ENCODE assay signal across 8 mouse cellular contexts in genomic region chrX:102643823-102644572, GRCm38 (mm10). TPM values are rescaled to one million over a fixed set of nuclear protein-coding genes. Genes with fewer than 3 reads are reported as not detected.
A peak's percentile ranks its signal among the peaks of the same experiment; 100 is the strongest.
DNase-seq lines count a peak whose midpoint lies in the region; TF ChIP-seq lines count a peak whose summit lies in the region.

Gene Phka1 (minus strand): TSS chrX:102644246.

- no peak for TF ChIP-seq CTCF in cortical plate, adult 2 months (IDR thresholded peaks at IDR 0.05; ENCODE audit: extremely low read depth, insufficient read depth, low read length)

- peak within 1 kb of the TSS; percentile 67; the same call in 1 of the 2 replicates for H3K27ac ChIP-seq in cortical plate, adult 2 months (ENCODE audit: insufficient read depth, low read length)

- no peaks in the 10 kb centered on the region for H3K9me3 ChIP-seq in megakaryocyte, embryonic 14.5 days

- no peaks in the 10 kb centered on the region for H3K36me3 ChIP-seq in megakaryocyte, embryonic 14.5 days (replicated peaks; ENCODE audit: low read length)

- H3K4me1 ChIP-seq in cortical plate, adult 2 months (ENCODE audit: control insufficient read depth, insufficient read depth, low read length): no peaks in the 10 kb centered on the region; the same call in 1 of the 2 replicates
- H3K4me1 ChIP-seq in megakaryocyte, embryonic 14.5 days: peaks cover 10% of the 10 kb centered on the region

- peak; percentile 83 for DNase-seq in adipocyte (ENCODE audit: low spot score)
- peak; percentile 88 to 89 for DNase-seq in gastrocnemius, adult 8-10 months (ENCODE audit: low spot score in 2 of 2)
- peak; percentile 15 for DNase-seq in induced T-regulatory cell, adult 2 months (ENCODE audit: low read depth)
- peak; percentile 23 to 55 for DNase-seq in left cerebral cortex, adult 9 months (ENCODE audit: low spot score in 2 of 2)
- DNase-seq in right cerebral cortex, postnatal 10 days (ENCODE audit: low spot score in 2 of 2): peak; percentile 76
- peak; percentile 73 to 80 for DNase-seq in urinary bladder, postnatal 4 days (ENCODE audit: low spot score in 2 of 2)

- H3K27me3 ChIP-seq in megakaryocyte, embryonic 14.5 days (replicated peaks): peaks cover 24% of the 10 kb centered on the region

- H3K4me3 ChIP-seq in cortical plate, adult 2 months (ENCODE audit: insufficient read depth, low read length): peak within 1 kb of the TSS; percentile 74
- H3K4me3 ChIP-seq in megakaryocyte, embryonic 14.5 days (replicated peaks): peak within 1 kb of the TSS; percentile 91

- no peak for TF ChIP-seq POLR2A in cortical plate, adult 2 months (IDR thresholded peaks at IDR 0.05; ENCODE audit: extremely low read depth, insufficient read depth, low read length)

RNA-seq across cellular contexts. Expression of gene Phka1, which starts in this region (rescaled TPM):
- 15.2 and 15.6 TPM in 2 replicates for polyA plus RNA-seq in cortical plate, adult 2 months (2012; rRNA removed)
- total RNA-seq in gastrocnemius, adult 8-10 months (2022): 100 to 1,000 TPM; 533 to 733 (median 615) TPM
- 0.34 and 0.99 TPM in 2 replicates for polyA plus RNA-seq in megakaryocyte, embryonic 14.5 days (2012; ENCODE audit: insufficient read depth, low replicate concordance)

Comparison
In these comparisons a context has a peak if more than half of its experiments do, and no peak if none do; other contexts are left out.
1. Peak in every context shown above with its lines: DNase-seq, H3K4me3 ChIP-seq and H3K27ac ChIP-seq.
2. DNase-seq: peak in every context shown above with its lines; median percentile 88 in gastrocnemius, adult 8-10 months; 83 in adipocyte; 76 in urinary bladder, postnatal 4 days; 76 in right cerebral cortex, postnatal 10 days; 39 in left cerebral cortex, adult 9 months; 15 in induced T-regulatory cell, adult 2 months.